Mouse (Mus musculus): ENCODE data around the gene Aplp1. TPM values are rescaled to one million over a fixed set of nuclear protein-coding genes. Genes with fewer than 3 reads are reported as not detected.

The Aplp1 gene
- polyA plus RNA-seq, 1 experiment from 2014 or later, result 306 TPM

DNA sequence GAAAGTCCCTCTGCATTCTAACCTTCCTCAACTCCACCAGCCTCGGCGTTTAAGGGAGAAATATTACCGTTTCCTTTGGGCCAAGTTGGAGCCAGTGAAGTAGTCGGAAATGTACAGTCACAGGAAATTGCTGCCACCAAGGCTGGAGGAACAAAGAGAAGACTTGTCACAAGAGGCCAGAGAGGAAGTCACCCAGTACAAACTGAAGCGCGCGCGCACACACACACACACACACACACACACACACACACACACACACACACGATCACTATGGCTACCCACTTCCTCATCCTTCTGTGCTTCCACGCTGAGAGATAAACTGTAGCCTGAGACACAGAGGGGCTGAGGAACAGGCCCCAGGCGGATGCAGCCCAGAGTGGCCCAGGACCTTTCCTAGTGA is 51.0 kb downstream of the Aplp1 start:
- Histone ChIP-seq H3K27ac (no peak overlapping the region), H3K4me1 (no peaks in the 10 kb centered on the region), H3K27me3 (no peaks in the 10 kb centered on the region; the same call in 1 of the 2 replicates), H3K36me3 (ENCODE audit: poor library complexity, severe bottlenecking) (no peaks in the 10 kb centered on the region), H3K4me2 (no peak overlapping the region), H3K4me3 (no peak overlapping the region), H3K9me3 (replicated peaks) (no peaks in the 10 kb centered on the region), H3K9ac (no peak overlapping the region)
- no peak for ATAC-seq
- 75% methylated on average over 11 of the region's 11 CpGs for WGBS

GRCm38 (mm10) chr7:30393631-30394030 is 51.7 kb downstream of the Aplp1 start:
- no peak overlapping the region for H3K4me2 ChIP-seq
- no peak overlapping the region for H3K4me3 ChIP-seq
- no peaks in the 10 kb centered on the region; the same call in 1 of the 2 replicates for H3K27me3 ChIP-seq
- no peaks in the 10 kb centered on the region for H3K4me1 ChIP-seq
- H3K9ac ChIP-seq, result no peak overlapping the region
- WGBS, result 86% methylated on average over 4 of the region's 4 CpGs
- no peaks in the 10 kb centered on the region for H3K9me3 ChIP-seq (replicated peaks)
- no peak for ATAC-seq
- no peaks in the 10 kb centered on the region for H3K36me3 ChIP-seq (ENCODE audit: poor library complexity, severe bottlenecking)
- H3K27ac ChIP-seq, result no peak overlapping the region

- 81% methylated on average over 4 of the region's 4 CpGs for WGBS
- Histone ChIP-seq H3K9me3 (replicated peaks) (no peaks in the 10 kb centered on the region), H3K4me1 (no peaks in the 10 kb centered on the region), H3K27ac (no peak overlapping the region), H3K4me2 (no peak overlapping the region), H3K27me3 (no peaks in the 10 kb centered on the region; the same call in 1 of the 2 replicates), H3K36me3 (ENCODE audit: poor library complexity, severe bottlenecking) (no peaks in the 10 kb centered on the region), H3K4me3 (no peak overlapping the region), H3K9ac (no peak overlapping the region)
- no peak for ATAC-seq
These were observed 52.4 kb downstream of the Aplp1 start for GRCm38 (mm10) chr7:30392746-30393520.

Other genes starting within 250 kb of the Aplp1 start
- gene Capns1, start 246.7 kb downstream of the Aplp1 start, polyA plus RNA-seq (2015; fragmentation: Nextera tagmentation; extraction: Ambion mirVana), result 51.9 and 54.9 TPM in 2 replicates
- 189 and 194 TPM in 2 replicates for gene Polr2i, start 213.6 kb downstream of the Aplp1 start, polyA plus RNA-seq (2015; fragmentation: Nextera tagmentation; extraction: Ambion mirVana)
- 318 and 339 TPM in 2 replicates for gene Tbcb, start 213.3 kb downstream of the Aplp1 start, polyA plus RNA-seq (2015; fragmentation: Nextera tagmentation; extraction: Ambion mirVana)
- gene Ovol3, start 209.8 kb downstream of the Aplp1 start, polyA plus RNA-seq (2015; fragmentation: Nextera tagmentation; extraction: Ambion mirVana), result not detected in 2 replicates
- gene Thap8, start 165.4 kb downstream of the Aplp1 start, polyA plus RNA-seq (2015; fragmentation: Nextera tagmentation; extraction: Ambion mirVana), result 0.21 and 0.68 TPM in 2 replicates
- gene Wdr62, start 165.1 kb downstream of the Aplp1 start, polyA plus RNA-seq (2015; fragmentation: Nextera tagmentation; extraction: Ambion mirVana), result 11.6 and 13.2 TPM in 2 replicates
- 88.8 and 91.4 TPM in 2 replicates for gene Clip3, start 153.8 kb downstream of the Aplp1 start, polyA plus RNA-seq (2015; fragmentation: Nextera tagmentation; extraction: Ambion mirVana)
- gene Alkbh6, start 136.8 kb downstream of the Aplp1 start, polyA plus RNA-seq (2015; fragmentation: Nextera tagmentation; extraction: Ambion mirVana), result 101 and 102 TPM in 2 replicates
- gene Syne4, start 130.7 kb downstream of the Aplp1 start, polyA plus RNA-seq (2015; fragmentation: Nextera tagmentation; extraction: Ambion mirVana), result 9.2 and 12.7 TPM in 2 replicates
- not detected in 2 replicates for gene E130208F15Rik, start 123.8 kb downstream of the Aplp1 start, polyA plus RNA-seq (2015; fragmentation: Nextera tagmentation; extraction: Ambion mirVana)
- gene Sdhaf1, start 121.6 kb downstream of the Aplp1 start, polyA plus RNA-seq (2015; fragmentation: Nextera tagmentation; extraction: Ambion mirVana), result 24.2 and 24.7 TPM in 2 replicates
- 8.1 and 9.7 TPM in 2 replicates for gene Lrfn3, start 82.8 kb downstream of the Aplp1 start, polyA plus RNA-seq (2015; fragmentation: Nextera tagmentation; extraction: Ambion mirVana)
- gene Tyrobp, start 31.8 kb downstream of the Aplp1 start, polyA plus RNA-seq (2015; fragmentation: Nextera tagmentation; extraction: Ambion mirVana), result 12.1 and 15.6 TPM in 2 replicates
- 0.88 TPM in 1 of 2 replicates, not detected in the other for gene Hcst, start 25.7 kb downstream of the Aplp1 start, polyA plus RNA-seq (2015; fragmentation: Nextera tagmentation; extraction: Ambion mirVana)
- gene Nfkbid, start 23.8 kb downstream of the Aplp1 start, polyA plus RNA-seq (2015; fragmentation: Nextera tagmentation; extraction: Ambion mirVana), result 1.3 and 1.6 TPM in 2 replicates
- gene Kirrel2, start 12.2 kb upstream of the Aplp1 start, polyA plus RNA-seq (2015; fragmentation: Nextera tagmentation; extraction: Ambion mirVana), result 0.36 and 0.65 TPM in 2 replicates
- gene Nphs1, start 12.8 kb upstream of the Aplp1 start, polyA plus RNA-seq (2015; fragmentation: Nextera tagmentation; extraction: Ambion mirVana), result 0.15 and 0.18 TPM in 2 replicates
- 0.31 TPM in 1 of 2 replicates, not detected in the other for gene Prodh2, start 48.1 kb upstream of the Aplp1 start, polyA plus RNA-seq (2015; fragmentation: Nextera tagmentation; extraction: Ambion mirVana)
- 80.6 and 88.7 TPM in 2 replicates for gene Arhgap33, start 89.5 kb upstream of the Aplp1 start, polyA plus RNA-seq (2015; fragmentation: Nextera tagmentation; extraction: Ambion mirVana)
- 11.0 and 12.1 TPM in 2 replicates for gene Hspb6, start 106.6 kb upstream of the Aplp1 start, polyA plus RNA-seq (2015; fragmentation: Nextera tagmentation; extraction: Ambion mirVana)
- 14.8 and 17.5 TPM in 2 replicates for gene Proser3, start 106.8 kb upstream of the Aplp1 start, polyA plus RNA-seq (2015; fragmentation: Nextera tagmentation; extraction: Ambion mirVana)
- 53.0 and 65.1 TPM in 2 replicates for gene Lin37, start 114.3 kb upstream of the Aplp1 start, polyA plus RNA-seq (2015; fragmentation: Nextera tagmentation; extraction: Ambion mirVana)
- 114 and 122 TPM in 2 replicates for gene U2af1l4, start 117.8 kb upstream of the Aplp1 start, polyA plus RNA-seq (2015; fragmentation: Nextera tagmentation; extraction: Ambion mirVana)
- gene Gm49396, start 117.8 kb upstream of the Aplp1 start, polyA plus RNA-seq (2015; fragmentation: Nextera tagmentation; extraction: Ambion mirVana), result 20.2 and 22.5 TPM in 2 replicates
- 128 and 141 TPM in 2 replicates for gene Psenen, start 118.1 kb upstream of the Aplp1 start, polyA plus RNA-seq (2015; fragmentation: Nextera tagmentation; extraction: Ambion mirVana)
- 7.4 and 8.2 TPM in 2 replicates for gene Igflr1, start 119.9 kb upstream of the Aplp1 start, polyA plus RNA-seq (2015; fragmentation: Nextera tagmentation; extraction: Ambion mirVana)
- gene Kmt2b, start 143.2 kb upstream of the Aplp1 start, polyA plus RNA-seq (2015; fragmentation: Nextera tagmentation; extraction: Ambion mirVana), result 11.6 and 14.1 TPM in 2 replicates
- 0.34 and 0.43 TPM in 2 replicates for gene Zbtb32, start 153.4 kb upstream of the Aplp1 start, polyA plus RNA-seq (2015; fragmentation: Nextera tagmentation; extraction: Ambion mirVana)
- 0.19 and 0.37 TPM in 2 replicates for gene Upk1a, start 167.3 kb upstream of the Aplp1 start, polyA plus RNA-seq (2015; fragmentation: Nextera tagmentation; extraction: Ambion mirVana)
- 944 and 1,056 TPM in 2 replicates for gene Cox6b1, start 180.6 kb upstream of the Aplp1 start, polyA plus RNA-seq (2015; fragmentation: Nextera tagmentation; extraction: Ambion mirVana)
- not detected in 2 replicates for gene Etv2, start 190.3 kb upstream of the Aplp1 start, polyA plus RNA-seq (2015; fragmentation: Nextera tagmentation; extraction: Ambion mirVana)
- gene Rbm42, start 204.8 kb upstream of the Aplp1 start, polyA plus RNA-seq (2015; fragmentation: Nextera tagmentation; extraction: Ambion mirVana), result 144 and 146 TPM in 2 replicates
- 52.7 and 57.2 TPM in 2 replicates for gene Haus5, start 219.5 kb upstream of the Aplp1 start, polyA plus RNA-seq (2015; fragmentation: Nextera tagmentation; extraction: Ambion mirVana)
- gene Pmis2, start 226.1 kb upstream of the Aplp1 start, polyA plus RNA-seq (2015; fragmentation: Nextera tagmentation; extraction: Ambion mirVana), result not detected in 2 replicates

Data from forebrain, embryonic 13.5 days (tissue).